Mouse (Mus musculus): ENCODE measurements around the gene Zmym2. TPM values are rescaled to one million over a fixed set of nuclear protein-coding genes. Genes with fewer than 3 reads are reported as not detected.
"Not testable (repeated sequence)": the region's sequence is repeated elsewhere in the genome, so short reads cannot be mapped to it uniquely, and the experiment has no call there.

The Zmym2 gene
- 36.6 and 45.1 TPM in 2 replicates for polyA plus RNA-seq (2014; fragmentation: Nextera tagmentation; extraction: Ambion mirVana)

- H3K27me3 ChIP-seq (replicated peaks; ENCODE audit: control insufficient read depth, insufficient read depth, low read length); H3K4me1 ChIP-seq (ENCODE audit: control insufficient read depth, insufficient read depth, low read length): not testable (repeated sequence)
- 0% methylated on average over 16 of the region's 87 CpGs for WGBS
- peak within 1 kb of the TSS; percentile 98 for H3K27ac ChIP-seq (replicated peaks; ENCODE audit: low read depth, low read length)
- H3K36me3 ChIP-seq (ENCODE audit: control insufficient read depth, insufficient read depth, low read length): peaks cover 28% of the 10 kb centered on the region
- peak; percentile 74 for DNase-seq (ENCODE audit: low spot score)
- 0 out of 2 replicates have a peak, but pooled peaks cover 11% of the 10 kb centered on the region for H3K9me3 ChIP-seq (ENCODE audit: control insufficient read depth, low read length)
- peak within 1 kb of the TSS; percentile 94 for H3K9ac ChIP-seq (ENCODE audit: low read depth, low read length)
- H3K4me3 ChIP-seq (ENCODE audit: low read depth, low read length): peak within 1 kb of the TSS; percentile 78
- peak; percentile 21 for ATAC-seq (ENCODE audit: low read depth)
- peak within 1 kb of the TSS; percentile 68 for H3K4me2 ChIP-seq (ENCODE audit: low read depth, low read length)
Observed at GRCm38 (mm10) chr14:56886594-56887513, at the start of gene Zmym2. Gene Zmym2 (plus strand): TSS chr14:56886653.

GRCm38 (mm10) chr14:56844033-56844432 is 42.4 kb upstream of the Zmym2 start:
- Histone ChIP-seq H3K27me3 (replicated peaks; ENCODE audit: control insufficient read depth, insufficient read depth, low read length) (no peaks in the 10 kb centered on the region), H3K27ac (replicated peaks; ENCODE audit: low read depth, low read length) (no peak overlapping the region), H3K4me2 (ENCODE audit: low read depth, low read length) (no peak overlapping the region), H3K9me3 (ENCODE audit: control insufficient read depth, low read length) (no peaks in the 10 kb centered on the region), H3K4me3 (ENCODE audit: low read depth, low read length) (no peak overlapping the region), H3K4me1 (ENCODE audit: control insufficient read depth, insufficient read depth, low read length) (no peaks in the 10 kb centered on the region), H3K9ac (ENCODE audit: low read depth, low read length) (no peak overlapping the region), H3K36me3 (ENCODE audit: control insufficient read depth, insufficient read depth, low read length) (no peaks in the 10 kb centered on the region)
- ATAC-seq (ENCODE audit: low read depth) (no peak), DNase-seq (ENCODE audit: low spot score) (no peak)
- WGBS: 66% methylated on average over 4 of the region's 4 CpGs

- Histone ChIP-seq H3K9ac (ENCODE audit: low read depth, low read length) (no peak overlapping the region), H3K36me3 (ENCODE audit: control insufficient read depth, insufficient read depth, low read length) (no peaks in the 10 kb centered on the region), H3K9me3 (ENCODE audit: control insufficient read depth, low read length) (no peaks in the 10 kb centered on the region), H3K27me3 (replicated peaks; ENCODE audit: control insufficient read depth, insufficient read depth, low read length) (no peaks in the 10 kb centered on the region), H3K27ac (replicated peaks; ENCODE audit: low read depth, low read length) (no peak overlapping the region), H3K4me2 (ENCODE audit: low read depth, low read length) (no peak overlapping the region), H3K4me1 (ENCODE audit: control insufficient read depth, insufficient read depth, low read length) (no peaks in the 10 kb centered on the region), H3K4me3 (ENCODE audit: low read depth, low read length) (no peak overlapping the region)
- 42% methylated on average over 2 of the region's 2 CpGs for WGBS
- ATAC-seq (ENCODE audit: low read depth) (no peak), DNase-seq (ENCODE audit: low spot score) (no peak)
Observed at GRCm38 (mm10) chr14:56844507-56844906, 41.9 kb upstream of the Zmym2 start.

- no peak for ATAC-seq (ENCODE audit: low read depth)
- no peak for DNase-seq (ENCODE audit: low spot score)
- H3K9me3 ChIP-seq (ENCODE audit: control insufficient read depth, low read length): peaks cover 14% of the 10 kb centered on the region; the same call in 1 of the 2 replicates
- no peaks in the 10 kb centered on the region for H3K4me1 ChIP-seq (ENCODE audit: control insufficient read depth, insufficient read depth, low read length)
- no peak overlapping the region for H3K9ac ChIP-seq (ENCODE audit: low read depth, low read length)
- 59% methylated on average over 2 of the region's 2 CpGs for WGBS
- H3K4me3 ChIP-seq (ENCODE audit: low read depth, low read length): no peak overlapping the region
- H3K36me3 ChIP-seq (ENCODE audit: control insufficient read depth, insufficient read depth, low read length): no peaks in the 10 kb centered on the region
- H3K4me2 ChIP-seq (ENCODE audit: low read depth, low read length): no peak overlapping the region
- H3K27me3 ChIP-seq (replicated peaks; ENCODE audit: control insufficient read depth, insufficient read depth, low read length): no peaks in the 10 kb centered on the region
- H3K27ac ChIP-seq (replicated peaks; ENCODE audit: low read depth, low read length): no peak overlapping the region
Observed at GRCm38 (mm10) chr14:56848322-56848721, 38.1 kb upstream of the Zmym2 start.

- DNase-seq (ENCODE audit: low spot score): no peak
- H3K9ac ChIP-seq (ENCODE audit: low read depth, low read length): no peak overlapping the region
- 68% methylated on average over 2 of the region's 2 CpGs for WGBS
- ATAC-seq (ENCODE audit: low read depth): no peak
- no peaks in the 10 kb centered on the region for H3K4me1 ChIP-seq (ENCODE audit: control insufficient read depth, insufficient read depth, low read length)
- H3K4me2 ChIP-seq (ENCODE audit: low read depth, low read length): no peak overlapping the region
- H3K4me3 ChIP-seq (ENCODE audit: low read depth, low read length): no peak overlapping the region
- H3K27me3 ChIP-seq (replicated peaks; ENCODE audit: control insufficient read depth, insufficient read depth, low read length): no peaks in the 10 kb centered on the region
- no peak overlapping the region for H3K27ac ChIP-seq (replicated peaks; ENCODE audit: low read depth, low read length)
- H3K9me3 ChIP-seq (ENCODE audit: control insufficient read depth, low read length): peaks cover 28% of the 10 kb centered on the region
- no peaks in the 10 kb centered on the region for H3K36me3 ChIP-seq (ENCODE audit: control insufficient read depth, insufficient read depth, low read length)
Observed at GRCm38 (mm10) chr14:56849681-56850080, 36.8 kb upstream of the Zmym2 start.

- no peak overlapping the region for H3K27ac ChIP-seq (replicated peaks; ENCODE audit: low read depth, low read length)
- peaks cover 27% of the 10 kb centered on the region for H3K27me3 ChIP-seq (replicated peaks; ENCODE audit: control insufficient read depth, insufficient read depth, low read length)
- no peaks in the 10 kb centered on the region for H3K36me3 ChIP-seq (ENCODE audit: control insufficient read depth, insufficient read depth, low read length)
- no peak overlapping the region for H3K4me3 ChIP-seq (ENCODE audit: low read depth, low read length)
- H3K4me2 ChIP-seq (ENCODE audit: low read depth, low read length): no peak overlapping the region
- ATAC-seq (ENCODE audit: low read depth): no peak
- H3K9me3 ChIP-seq (ENCODE audit: control insufficient read depth, low read length): no peaks in the 10 kb centered on the region
- 50% methylated on average over 8 of the region's 8 CpGs for WGBS
- H3K4me1 ChIP-seq (ENCODE audit: control insufficient read depth, insufficient read depth, low read length): no peaks in the 10 kb centered on the region
- DNase-seq (ENCODE audit: low spot score): no peak
- H3K9ac ChIP-seq (ENCODE audit: low read depth, low read length): no peak overlapping the region
Observed at GRCm38 (mm10) chr14:56864041-56864440, 22.4 kb upstream of the Zmym2 start.

- Histone ChIP-seq H3K4me3 (ENCODE audit: low read depth, low read length) (peak overlapping the region; percentile 46), H3K27ac (replicated peaks; ENCODE audit: low read depth, low read length) (no peak overlapping the region), H3K27me3 (replicated peaks; ENCODE audit: control insufficient read depth, insufficient read depth, low read length) (peaks cover 27% of the 10 kb centered on the region), H3K36me3 (ENCODE audit: control insufficient read depth, insufficient read depth, low read length) (no peaks in the 10 kb centered on the region), H3K9ac (ENCODE audit: low read depth, low read length) (peak overlapping the region; percentile 59), H3K4me2 (ENCODE audit: low read depth, low read length) (peak overlapping the region; percentile 64), H3K9me3 (ENCODE audit: control insufficient read depth, low read length) (no peaks in the 10 kb centered on the region), H3K4me1 (ENCODE audit: control insufficient read depth, insufficient read depth, low read length) (no peaks in the 10 kb centered on the region)
- WGBS: 3% methylated on average over 13 of the region's 13 CpGs
- ATAC-seq (ENCODE audit: low read depth) (no peak), DNase-seq (ENCODE audit: low spot score) (no peak)
Observed at GRCm38 (mm10) chr14:56864641-56865040, 21.8 kb upstream of the Zmym2 start.

- Histone ChIP-seq H3K9ac (ENCODE audit: low read depth, low read length) (peak overlapping the region; percentile 59), H3K4me2 (ENCODE audit: low read depth, low read length) (peak overlapping the region; percentile 64), H3K27me3 (replicated peaks; ENCODE audit: control insufficient read depth, insufficient read depth, low read length) (peaks cover 27% of the 10 kb centered on the region), H3K4me3 (ENCODE audit: low read depth, low read length) (peak overlapping the region; percentile 46)
- ATAC-seq (ENCODE audit: low read depth); H3K27ac ChIP-seq (replicated peaks; ENCODE audit: low read depth, low read length); H3K4me1 ChIP-seq (ENCODE audit: control insufficient read depth, insufficient read depth, low read length); H3K36me3 ChIP-seq (ENCODE audit: control insufficient read depth, insufficient read depth, low read length); H3K9me3 ChIP-seq (ENCODE audit: control insufficient read depth, low read length); DNase-seq (ENCODE audit: low spot score): not testable (repeated sequence)
- 4% methylated on average over 30 of the region's 30 CpGs for WGBS
Observed at GRCm38 (mm10) chr14:56865112-56865511, 21.3 kb upstream of the Zmym2 start.
